Mouse (Mus musculus) bone marrow macrophage, adult 2 months (primary cell): ENCODE measurements around the gene Sema4a.

Experiments used
- CTCF ChIP-seq: IDR thresholded peaks from 2 replicates; pipeline ENCODE4 v1.5.1; 2012; ENCODE audit warnings: low read depth, mild to moderate bottlenecking, low read length, moderate library complexity
- POLR2A ChIP-seq: IDR thresholded peaks from 2 replicates; pipeline ENCODE4 v1.6.1; 2012; ENCODE audit warnings: mild to moderate bottlenecking, low read depth, low read length, borderline replicate concordance

- TF ChIP-seq CTCF (no peak), POLR2A (no peak)
Measured at GRCm38 (mm10) chr3:88481372-88482040, 20.5 kb upstream of the Sema4a start.
